Mouse (Mus musculus): ENCODE data around the gene Fto. TPM values are rescaled to one million over a fixed set of nuclear protein-coding genes. Genes with fewer than 3 reads are reported as not detected.

Gene Fto
- polyA plus RNA-seq, 1 experiment = 151 TPM

- Histone ChIP-seq H3K27me3 (ENCODE audit: control insufficient read depth, insufficient read depth, low read length) (no peaks in the 10 kb centered on the region), H3K27ac (ENCODE audit: insufficient read depth, low read length) (no peak overlapping the region), H3K4me3 (replicated peaks; ENCODE audit: insufficient read depth, low read depth, low read length) (no peak overlapping the region), H3K4me1 (ENCODE audit: control insufficient read depth, insufficient read depth, low read length) (peaks cover 15% of the 10 kb centered on the region)
- 93% methylated on average over 10 of the region's 10 CpGs for WGBS
- TF ChIP-seq CTCF (IDR thresholded peaks at IDR 0.05; ENCODE audit: borderline replicate concordance, insufficient read depth, low read depth, low read length) (no peak), POLR2A (IDR thresholded peaks at IDR 0.05; ENCODE audit: borderline replicate concordance, insufficient read depth, low read length) (no peak)
- DNase-seq = no peak
These were observed 47.5 kb downstream of the Fto start for GRCm38 (mm10) chr8:91360644-91361357.

GRCm38 (mm10) chr8:91363272-91363860 lies 50.0 kb downstream of the Fto start:
- no peak for DNase-seq
- Histone ChIP-seq H3K27ac (ENCODE audit: insufficient read depth, low read length) (no peak overlapping the region), H3K4me3 (replicated peaks; ENCODE audit: insufficient read depth, low read depth, low read length) (no peak overlapping the region), H3K27me3 (ENCODE audit: control insufficient read depth, insufficient read depth, low read length) (no peaks in the 10 kb centered on the region), H3K4me1 (ENCODE audit: control insufficient read depth, insufficient read depth, low read length) (peaks cover 10% of the 10 kb centered on the region)
- 89% methylated on average over 10 of the region's 10 CpGs for WGBS
- TF ChIP-seq POLR2A (IDR thresholded peaks at IDR 0.05; ENCODE audit: borderline replicate concordance, insufficient read depth, low read length) (no peak), CTCF (IDR thresholded peaks at IDR 0.05; ENCODE audit: borderline replicate concordance, insufficient read depth, low read depth, low read length) (no peak)

- WGBS = 39% methylated on average over 6 of the region's 6 CpGs
These were observed 50.9 kb downstream of the Fto start for GRCm38 (mm10) chr8:91364216-91364615.

DNA sequence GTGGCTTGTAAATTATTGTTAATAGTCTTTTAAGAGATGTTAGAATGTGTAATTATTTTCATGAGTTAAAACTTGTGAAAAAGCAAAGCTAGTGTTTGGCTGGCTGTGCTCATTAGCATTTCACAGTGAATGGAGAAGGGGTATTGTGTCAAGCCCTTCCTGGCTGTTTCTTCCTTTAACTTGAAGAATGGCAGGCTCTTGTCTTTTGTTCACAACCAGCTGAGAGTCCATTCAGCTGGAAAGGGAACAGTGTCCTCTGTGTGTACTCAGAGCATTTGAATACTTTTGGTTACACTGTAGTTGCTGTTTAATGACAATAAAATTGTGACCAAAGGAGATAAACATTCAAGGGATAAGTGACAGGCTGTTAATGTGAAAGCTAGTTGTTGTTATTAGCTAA lies 52.5 kb downstream of the Fto start:
- TF ChIP-seq CTCF (IDR thresholded peaks at IDR 0.05; ENCODE audit: borderline replicate concordance, insufficient read depth, low read depth, low read length) = no peak
- TF ChIP-seq POLR2A (IDR thresholded peaks at IDR 0.05; ENCODE audit: borderline replicate concordance, insufficient read depth, low read length) = no peak
- Histone ChIP-seq H3K4me1 (ENCODE audit: control insufficient read depth, insufficient read depth, low read length) (peaks cover 7% of the 10 kb centered on the region), H3K4me3 (replicated peaks; ENCODE audit: insufficient read depth, low read depth, low read length) (no peak overlapping the region), H3K27ac (ENCODE audit: insufficient read depth, low read length) (no peak overlapping the region), H3K27me3 (ENCODE audit: control insufficient read depth, insufficient read depth, low read length) (no peaks in the 10 kb centered on the region)
- DNase-seq = no peak

More at GRCm38 (mm10) chr8:91364216-91364615, 50.9 kb downstream of the Fto start:
- Histone ChIP-seq H3K4me3 (replicated peaks; ENCODE audit: insufficient read depth, low read depth, low read length) (no peak overlapping the region), H3K4me1 (ENCODE audit: control insufficient read depth, insufficient read depth, low read length) (peaks cover 7% of the 10 kb centered on the region), H3K27me3 (ENCODE audit: control insufficient read depth, insufficient read depth, low read length) (no peaks in the 10 kb centered on the region), H3K27ac (ENCODE audit: insufficient read depth, low read length) (no peak overlapping the region)
- no peak for DNase-seq
- no peak for TF ChIP-seq POLR2A (IDR thresholded peaks at IDR 0.05; ENCODE audit: borderline replicate concordance, insufficient read depth, low read length)

DNA sequence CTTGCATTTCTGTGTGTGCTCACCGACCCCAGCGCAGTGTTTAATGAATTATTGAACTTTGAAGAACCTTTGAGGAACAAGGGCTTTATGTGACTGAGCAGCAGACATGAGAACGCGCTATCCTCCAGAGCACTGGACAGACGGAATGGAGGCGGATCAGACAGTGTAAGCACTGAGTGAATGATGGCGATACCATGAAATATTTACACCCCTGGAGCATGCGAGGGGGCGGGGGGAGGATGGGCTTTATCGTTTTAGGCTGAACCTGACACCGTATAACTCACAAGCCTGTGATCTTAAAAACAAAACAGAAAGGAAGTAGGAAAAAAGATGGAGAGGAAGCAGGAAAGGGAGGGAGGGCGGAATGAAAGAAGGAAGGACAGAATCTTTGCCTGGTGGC lies 57.6 kb downstream of the Fto start:
- Histone ChIP-seq H3K4me1 (ENCODE audit: control insufficient read depth, insufficient read depth, low read length) (peaks cover 13% of the 10 kb centered on the region), H3K27me3 (ENCODE audit: control insufficient read depth, insufficient read depth, low read length) (no peaks in the 10 kb centered on the region), H3K27ac (ENCODE audit: insufficient read depth, low read length) (no peak overlapping the region), H3K4me3 (replicated peaks; ENCODE audit: insufficient read depth, low read depth, low read length) (no peak overlapping the region)
- no peak for DNase-seq
- TF ChIP-seq POLR2A (IDR thresholded peaks at IDR 0.05; ENCODE audit: borderline replicate concordance, insufficient read depth, low read length) = no peak
- 72% methylated on average over 12 of the region's 12 CpGs for WGBS

DNA sequence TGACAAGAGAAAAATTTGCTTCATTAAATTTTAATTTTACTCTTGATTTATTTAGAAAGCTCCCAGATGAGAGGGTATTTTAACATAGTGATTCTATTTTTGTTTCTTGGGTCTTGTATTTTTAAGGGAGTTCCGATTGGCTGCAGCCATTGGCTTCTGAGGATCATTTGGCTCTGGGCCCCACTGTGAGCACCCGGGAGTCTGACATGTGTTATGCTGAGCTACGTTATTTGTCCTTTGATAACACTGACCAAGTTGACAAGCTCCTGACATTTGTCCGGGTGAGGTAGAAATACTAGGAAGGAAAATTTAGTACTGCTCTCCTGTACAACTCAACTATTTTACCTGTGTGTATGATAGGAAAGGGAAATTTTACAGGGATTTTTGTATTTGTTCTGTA lies 58.7 kb downstream of the Fto start:
- Histone ChIP-seq H3K4me3 (replicated peaks; ENCODE audit: insufficient read depth, low read depth, low read length) (no peak overlapping the region), H3K27me3 (ENCODE audit: control insufficient read depth, insufficient read depth, low read length) (no peaks in the 10 kb centered on the region), H3K27ac (ENCODE audit: insufficient read depth, low read length) (no peak overlapping the region), H3K4me1 (ENCODE audit: control insufficient read depth, insufficient read depth, low read length) (peaks cover 20% of the 10 kb centered on the region)
- no peak for TF ChIP-seq CTCF (IDR thresholded peaks at IDR 0.05; ENCODE audit: borderline replicate concordance, insufficient read depth, low read depth, low read length)
- TF ChIP-seq POLR2A (IDR thresholded peaks at IDR 0.05; ENCODE audit: borderline replicate concordance, insufficient read depth, low read length) = no peak
- peak in 1 of 2 experiments; percentile 54 for DNase-seq
- 3% methylated on average over 4 of the region's 4 CpGs for WGBS

DNA sequence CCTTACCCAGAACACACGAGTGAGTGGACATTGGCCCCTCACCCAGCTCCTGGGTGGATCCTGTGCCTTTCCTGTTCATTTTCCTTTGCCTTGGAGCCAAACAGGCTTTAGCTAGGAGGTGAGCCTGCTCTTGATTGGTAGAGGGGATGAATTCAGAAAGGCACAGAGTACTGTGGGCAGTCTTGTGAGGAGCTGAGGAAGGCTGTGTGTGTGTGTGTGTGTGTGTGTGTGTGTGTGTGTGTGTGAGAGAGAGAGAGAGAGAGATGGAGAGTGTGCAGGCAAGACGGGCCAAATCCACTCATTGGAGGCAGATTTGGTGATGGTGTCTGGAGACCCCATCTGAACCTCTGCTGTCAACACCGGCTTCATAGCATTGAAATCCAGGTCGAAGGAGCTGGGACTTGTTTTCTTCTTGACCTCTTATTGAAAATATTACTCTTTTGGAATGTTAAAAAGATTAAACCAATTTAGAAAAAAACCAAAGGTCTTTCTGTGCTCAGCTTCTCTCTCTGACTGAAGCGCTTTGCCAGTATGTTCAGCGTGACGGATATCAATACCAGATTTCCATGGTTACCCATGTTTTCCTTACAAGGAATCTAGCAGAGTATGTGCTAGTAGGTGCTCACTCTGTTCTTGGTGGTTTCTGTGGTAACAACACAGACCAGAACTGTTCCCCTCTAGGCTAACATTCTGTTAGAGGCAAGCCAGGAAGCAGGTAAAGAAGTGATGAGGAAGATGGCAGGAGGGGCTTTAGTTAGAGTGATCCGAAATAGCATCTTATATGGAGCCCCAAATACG lies 59.7 kb downstream of the Fto start:
- no peak overlapping the region for H3K27ac ChIP-seq (ENCODE audit: insufficient read depth, low read length)
- H3K4me1 ChIP-seq (ENCODE audit: control insufficient read depth, insufficient read depth, low read length) = peaks cover 20% of the 10 kb centered on the region
- 80% methylated on average over 9 of the region's 9 CpGs for WGBS
- no peak overlapping the region for H3K4me3 ChIP-seq (replicated peaks; ENCODE audit: insufficient read depth, low read depth, low read length)
- TF ChIP-seq POLR2A (IDR thresholded peaks at IDR 0.05; ENCODE audit: borderline replicate concordance, insufficient read depth, low read length) (no peak), CTCF (IDR thresholded peaks at IDR 0.05; ENCODE audit: borderline replicate concordance, insufficient read depth, low read depth, low read length) (no peak)
- no peaks in the 10 kb centered on the region for H3K27me3 ChIP-seq (ENCODE audit: control insufficient read depth, insufficient read depth, low read length)
- no peak for DNase-seq
